Mouse (Mus musculus) bone marrow macrophage, adult 2 months (primary cell): Measurements from ENCODE around the gene Vmn1r103. TPM values are rescaled to one million over a fixed set of nuclear protein-coding genes. Genes with fewer than 3 reads are reported as not detected.
"Not testable (repeated sequence)": the region's sequence is repeated elsewhere in the genome, so short reads cannot be mapped to it uniquely, and the experiment has no call there.

Source experiments
- H3K27ac ChIP-seq: 2 replicates; pipeline ENCODE4 v1.5.1; 2012; ENCODE audit warnings: low read depth, low read length; ENCODE audit not compliant: insufficient read depth
- H3K4me1 ChIP-seq: 2 replicates; pipeline ENCODE4 v1.6.1; 2012; ENCODE audit warnings: low read length; ENCODE audit not compliant: control insufficient read depth, insufficient read depth
- H3K4me3 ChIP-seq: 2 replicates; pipeline ENCODE4 v1.5.1; 2012; ENCODE audit warnings: mild to moderate bottlenecking, low read length, moderate library complexity; ENCODE audit not compliant: insufficient read depth
- polyA plus RNA-seq: library from polyadenylated mRNA; stranded (reverse); fragments of >200 nt; gene quantifications from 2 replicates; pipeline ENCODE4 v1.2.4, GENCODE M21; 2012; ENCODE audit not compliant: missing spikeins, insufficient read depth, insufficient read length

The Vmn1r103 gene
- not detected in 2 replicates for polyA plus RNA-seq

- H3K4me3 ChIP-seq, H3K4me1 ChIP-seq, H3K27ac ChIP-seq: not testable (repeated sequence)
Observed at GRCm38 (mm10) chr7:20510434-20510833, at the start of gene Vmn1r103. Gene Vmn1r103, minus strand, starts transcription at chr7:20510534.

- not testable (repeated sequence) for H3K27ac ChIP-seq, H3K4me3 ChIP-seq, H3K4me1 ChIP-seq
Observed at GRCm38 (mm10) chr7:20545657-20546056, 35.3 kb upstream of the Vmn1r103 start, which contains the start of gene Gm5726. Gene Gm5726, minus strand, starts transcription at chr7:20545757.

GRCm38 (mm10) chr7:20533537-20533936, 23.2 kb upstream of the Vmn1r103 start, which contains the start of gene Vmn1r104:
Gene Vmn1r104, plus strand, starts transcription at chr7:20533837.
- H3K4me3 ChIP-seq, H3K4me1 ChIP-seq, H3K27ac ChIP-seq: not testable (repeated sequence)

GRCm38 (mm10) chr7:20474825-20475224, 35.5 kb downstream of the Vmn1r103 start, which contains the start of gene Gm10670:
Gene Gm10670, minus strand, starts transcription at chr7:20474925.
- not testable (repeated sequence) for H3K4me3 ChIP-seq, H3K4me1 ChIP-seq, H3K27ac ChIP-seq

Other genes starting within 250 kb of the Vmn1r103 start
- not detected in 2 replicates for gene Gm5890, start 247.7 kb downstream of the Vmn1r103 start, polyA plus RNA-seq
- gene Gm4133, start 176.5 kb downstream of the Vmn1r103 start, polyA plus RNA-seq = not detected in 2 replicates
- gene Gm5728, start 135.1 kb downstream of the Vmn1r103 start, polyA plus RNA-seq = not detected in 2 replicates
- gene Vmn1r100, start 92.6 kb downstream of the Vmn1r103 start, polyA plus RNA-seq = not detected in 2 replicates
- not detected in 2 replicates for gene Vmn1r101, start 67.9 kb downstream of the Vmn1r103 start, polyA plus RNA-seq
- gene Gm10670, start 35.6 kb downstream of the Vmn1r103 start, polyA plus RNA-seq = not detected in 2 replicates
- not detected in 2 replicates for gene Vmn1r104, start 23.3 kb upstream of the Vmn1r103 start, polyA plus RNA-seq
- gene Gm5726, start 35.2 kb upstream of the Vmn1r103 start, polyA plus RNA-seq = not detected in 2 replicates
- gene Gm4141, start 65.7 kb upstream of the Vmn1r103 start, polyA plus RNA-seq = not detected in 2 replicates
- not detected in 2 replicates for gene Gm4513, start 88.5 kb upstream of the Vmn1r103 start, polyA plus RNA-seq
- not detected in 2 replicates for gene Vmn1r107, start 158.4 kb upstream of the Vmn1r103 start, polyA plus RNA-seq
- not detected in 2 replicates for gene Vmn1r111, start 192.7 kb upstream of the Vmn1r103 start, polyA plus RNA-seq
- gene Gm10668, start 220.1 kb upstream of the Vmn1r103 start, polyA plus RNA-seq = not detected in 2 replicates